Mouse (Mus musculus) liver, embryonic 14.5 days (tissue): ENCODE measurements around the gene Tbck. TPM values are rescaled to one million over a fixed set of nuclear protein-coding genes. Genes with fewer than 3 reads are reported as not detected.

Source experiments
- ATAC-seq: fragments of 200-750 bp; cut with Nextera tagmentation; 2 replicates; pipeline ENCODE4 v1.8.0; 2017; ENCODE audit warnings: moderate number of reproducible peaks, mild to moderate bottlenecking, moderate library complexity; ENCODE audit not compliant: insufficient read depth
- DNase-seq, 3 experiments: peaks; one replicate each; pipeline ENCODE4 v3.0.0-alpha.2; 2012 to 2013; ENCODE audit warnings: low read depth in 3 of 3, low spot score in 3 of 3
- H3K27ac ChIP-seq: fragments of 300-500 bp; sonication (generic); 2 replicates; pipeline ENCODE4 v1.5.1; 2014; ENCODE audit warnings: moderate library complexity, mild to moderate bottlenecking, control low read depth, inconsistent platforms
- H3K27me3 ChIP-seq: fragments of 300-500 bp; sonication (generic); 2 replicates; pipeline ENCODE4 v1.6.1; 2014; ENCODE audit warnings: mild to moderate bottlenecking, low read length, moderate library complexity; ENCODE audit not compliant: control insufficient read depth, insufficient read depth
- H3K36me3 ChIP-seq: fragments of 300-500 bp; sonication (generic); replicated peaks from 2 replicates; pipeline ENCODE4 v1.6.1; 2014; ENCODE audit warnings: low read depth; ENCODE audit not compliant: control insufficient read depth, insufficient read depth
- H3K4me1 ChIP-seq, 2 experiments: fragments of 200-500 bp in 1 of 2; fragments of 300-500 bp in 1 of 2; sonication (generic) in 1 of 2; replicated peaks; 2 replicates each; pipeline ENCODE4 v1.6.1; 2012 to 2014; ENCODE audit warnings: antibody characterized with exemption in 1 of 2, inconsistent platforms in 1 of 2, low read length in 1 of 2; ENCODE audit not compliant: control insufficient read depth in 2 of 2, insufficient read depth in 2 of 2
- H3K4me2 ChIP-seq: fragments of 300-500 bp; sonication (generic); 2 replicates; pipeline ENCODE4 v1.6.1; 2014; ENCODE audit warnings: low read depth, mild to moderate bottlenecking, control low read depth, moderate library complexity
- H3K4me3 ChIP-seq, 2 experiments: fragments of 200-500 bp in 1 of 2; fragments of 300-500 bp in 1 of 2; sonication (generic) in 1 of 2; 2 replicates each; pipeline ENCODE4 v1.5.1; 2012 to 2014; ENCODE audit warnings: low read depth in 2 of 2, low read length in 2 of 2, mild to moderate bottlenecking in 2 of 2, control low read depth in 1 of 2, inconsistent platforms in 1 of 2, moderate library complexity in 1 of 2; ENCODE audit not compliant: insufficient read depth in 1 of 2
- H3K9ac ChIP-seq: fragments of 300-500 bp; sonication (generic); replicated peaks from 2 replicates; pipeline ENCODE4 v1.6.1; 2014; ENCODE audit warnings: mild to moderate bottlenecking, control low read depth, moderate library complexity
- H3K9me3 ChIP-seq: fragments of 300-500 bp; sonication (generic); 2 replicates; pipeline ENCODE4 v1.6.1; 2016; ENCODE audit warnings: low read length, mixed read lengths; ENCODE audit not compliant: control insufficient read depth
- CTCF ChIP-seq: IDR thresholded peaks from 2 replicates; pipeline ENCODE4 v1.5.1; 2016; ENCODE audit warnings: antibody characterized with exemption, low read depth, control low read depth
- EP300 ChIP-seq: IDR thresholded peaks from 2 replicates; pipeline ENCODE4 v1.6.1; 2016; ENCODE audit warnings: antibody characterized with exemption, low read depth
- WGBS: fragments of 180-500 bp; shearing (Covaris S2); extraction: QIAGEN DNeasy Blood & Tissue Kit; methylation state at CpG from one replicate; pipeline ENCODE4 v1.1.7; 2014; ENCODE audit not compliant: insufficient replicate concordance; 5-methylcytosine and 5-hydroxymethylcytosine counted together
- polyA plus RNA-seq, 2 experiments: library from polyadenylated mRNA; depleted of rRNA in 1 of 2; stranded (reverse) in 1 of 2; unstranded in 1 of 2; fragments of >200 nt; fragmentation: Nextera tagmentation in 1 of 2; extraction: Ambion mirVana in 1 of 2; gene quantifications; 2 replicates each; pipeline versions ENCODE4 v1.2.1 to v1.2.3; 2012 to 2014

The Tbck gene
- polyA plus RNA-seq, 2 experiments = 0.92 to 2.3 TPM

- TF ChIP-seq CTCF (no peak), EP300 (no peak)
- H3K27me3 ChIP-seq = no peaks in the 10 kb centered on the region
- no peak for ATAC-seq
Measured at GRCm38 (mm10) chr3:132864986-132865385, 181.0 kb downstream of the Tbck start.

GRCm38 (mm10) chr3:132865596-132865995, 181.7 kb downstream of the Tbck start:
- TF ChIP-seq CTCF (no peak), EP300 (no peak)
- Histone ChIP-seq H3K9me3 (no peaks in the 10 kb centered on the region), H3K4me1 (peaks cover 0 to 2% of the 10 kb centered on the region in 2 experiments; a peak in 1 of 4 replicates), H3K27me3 (no peaks in the 10 kb centered on the region), H3K4me2 (no peak overlapping the region), H3K27ac (no peak overlapping the region), H3K4me3 (no peak overlapping the region), H3K36me3 (no peaks in the 10 kb centered on the region), H3K9ac (no peak overlapping the region)
- ATAC-seq = no peak
- 70% methylated on average over 4 of the region's 4 CpGs for WGBS
- no peak for DNase-seq

More at GRCm38 (mm10) chr3:132864986-132865385, 181.0 kb downstream of the Tbck start:
- no peak overlapping the region for H3K27ac ChIP-seq
- peaks cover 0 to 8% of the 10 kb centered on the region in 2 experiments; a peak in 1 of 4 replicates for H3K4me1 ChIP-seq
- no peaks in the 10 kb centered on the region for H3K36me3 ChIP-seq
- no peaks in the 10 kb centered on the region for H3K9me3 ChIP-seq
- no peak overlapping the region for H3K4me2 ChIP-seq
- 24% methylated on average over 8 of the region's 8 CpGs for WGBS
- no peak for DNase-seq
- no peak overlapping the region for H3K9ac ChIP-seq
- no peak overlapping the region for H3K4me3 ChIP-seq

- ATAC-seq (no peak), DNase-seq (no peak)
- no peaks in the 10 kb centered on the region for H3K36me3 ChIP-seq
- no peak for TF ChIP-seq CTCF
- TF ChIP-seq EP300 = no peak
- no peaks in the 10 kb centered on the region for H3K9me3 ChIP-seq
- no peaks in the 10 kb centered on the region for H3K27me3 ChIP-seq
- no peak overlapping the region for H3K4me3 ChIP-seq
- H3K27ac ChIP-seq = no peak overlapping the region
- WGBS = 48% methylated on average over 3 of the region's 3 CpGs
- no peak overlapping the region for H3K4me2 ChIP-seq
- no peak overlapping the region for H3K9ac ChIP-seq
- 0 out of 4 replicates have a peak, but pooled peaks cover 0 to 2% of the 10 kb centered on the region in 2 experiments for H3K4me1 ChIP-seq
Measured at GRCm38 (mm10) chr3:132866984-132867383, 183.0 kb downstream of the Tbck start.

- ATAC-seq (no peak), DNase-seq (no peak)
- Histone ChIP-seq H3K36me3 (no peaks in the 10 kb centered on the region), H3K27ac (no peak overlapping the region), H3K9ac (no peak overlapping the region), H3K9me3 (no peaks in the 10 kb centered on the region), H3K4me1 (0 out of 4 replicates have a peak, but pooled peaks cover 0 to 2% of the 10 kb centered on the region in 2 experiments), H3K4me3 (no peak overlapping the region), H3K27me3 (no peaks in the 10 kb centered on the region), H3K4me2 (no peak overlapping the region)
- WGBS = 45% methylated on average over 2 of the region's 2 CpGs
- TF ChIP-seq CTCF (no peak), EP300 (no peak)
Measured at GRCm38 (mm10) chr3:132868838-132869237, 184.9 kb downstream of the Tbck start.

- DNase-seq (no peak), ATAC-seq (no peak)
- Histone ChIP-seq H3K4me1 (no peaks in the 10 kb centered on the region), H3K27ac (no peak overlapping the region), H3K27me3 (no peaks in the 10 kb centered on the region), H3K4me3 (no peak overlapping the region), H3K36me3 (no peaks in the 10 kb centered on the region), H3K4me2 (no peak overlapping the region), H3K9ac (no peak overlapping the region), H3K9me3 (no peaks in the 10 kb centered on the region)
- TF ChIP-seq CTCF = no peak
- TF ChIP-seq EP300 = no peak
- WGBS = 56% methylated on average over 6 of the region's 6 CpGs
Measured at GRCm38 (mm10) chr3:132870079-132870478, 186.1 kb downstream of the Tbck start.
